Mouse (Mus musculus): ENCODE measurements at regions not wholly inside any gene's neighbourhood (a gene's known extent, or its start where the extent isn't known, plus 50 kb on each side); places are given as distances from the start of the nearest gene placed in this dataset.

DNA sequence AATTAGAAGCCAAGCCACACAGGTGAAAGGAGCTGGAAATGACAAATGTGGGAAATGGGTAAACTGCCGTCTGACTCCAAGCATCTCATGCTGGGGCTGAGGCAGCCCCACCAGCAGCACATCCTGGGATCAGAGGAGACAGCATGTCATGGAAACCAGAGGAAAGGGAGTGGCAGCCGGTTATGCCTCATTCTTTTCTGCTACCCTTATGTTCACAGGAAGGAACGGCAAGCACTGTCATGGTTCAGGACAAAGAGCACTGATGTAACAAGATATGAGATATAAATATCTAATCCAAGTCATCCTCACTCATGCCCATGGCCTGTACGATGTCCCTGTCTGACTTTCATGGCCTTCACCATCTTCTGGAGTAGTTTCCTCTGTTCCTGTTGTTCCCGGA, 125.2 kb upstream of the Tnfaip3 start:
- no peak for DNase-seq (ENCODE audit: low read depth)

DNA sequence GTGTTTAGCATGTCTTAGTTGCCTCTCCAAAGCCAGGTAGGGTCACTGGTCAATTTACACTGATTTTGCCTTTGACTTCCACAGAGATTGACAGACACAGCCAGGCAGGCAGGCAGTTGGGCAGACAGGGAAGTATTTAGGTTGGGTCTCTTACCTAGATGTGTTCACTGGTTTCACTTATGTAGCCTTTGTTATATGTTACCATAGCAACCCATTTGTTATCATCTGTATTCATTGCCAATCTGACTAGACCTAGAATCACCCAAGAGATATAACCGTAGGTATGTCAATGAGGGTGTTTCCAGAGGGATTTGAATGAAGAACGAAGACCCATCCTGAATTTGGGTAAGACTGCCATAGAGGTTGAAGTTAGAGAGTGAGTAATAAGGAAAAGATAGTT, 123.8 kb upstream of the Tnfaip3 start:
- no peak for DNase-seq (ENCODE audit: low read depth)

DNA sequence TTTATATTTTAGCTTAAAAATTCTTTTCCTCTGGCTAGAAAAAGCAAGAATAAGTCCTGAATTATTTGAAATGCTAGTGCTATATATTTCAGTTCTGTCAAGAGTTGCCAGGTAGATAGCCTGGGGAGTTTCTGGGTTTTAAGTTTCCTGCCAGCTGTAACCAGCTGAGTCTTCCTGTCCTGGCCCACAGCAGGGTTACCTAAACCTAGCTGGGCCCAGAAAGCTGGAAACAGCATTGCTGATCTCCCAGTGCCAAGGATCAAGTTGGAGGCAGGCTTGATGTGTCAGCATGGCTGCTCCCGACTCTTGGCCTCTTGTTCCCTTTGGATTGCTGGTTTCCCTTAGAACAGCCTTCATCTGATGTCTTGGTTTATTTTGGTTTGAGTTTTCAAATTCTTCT, 122.8 kb upstream of the Tnfaip3 start:
- no peak for DNase-seq (ENCODE audit: low read depth)

DNA sequence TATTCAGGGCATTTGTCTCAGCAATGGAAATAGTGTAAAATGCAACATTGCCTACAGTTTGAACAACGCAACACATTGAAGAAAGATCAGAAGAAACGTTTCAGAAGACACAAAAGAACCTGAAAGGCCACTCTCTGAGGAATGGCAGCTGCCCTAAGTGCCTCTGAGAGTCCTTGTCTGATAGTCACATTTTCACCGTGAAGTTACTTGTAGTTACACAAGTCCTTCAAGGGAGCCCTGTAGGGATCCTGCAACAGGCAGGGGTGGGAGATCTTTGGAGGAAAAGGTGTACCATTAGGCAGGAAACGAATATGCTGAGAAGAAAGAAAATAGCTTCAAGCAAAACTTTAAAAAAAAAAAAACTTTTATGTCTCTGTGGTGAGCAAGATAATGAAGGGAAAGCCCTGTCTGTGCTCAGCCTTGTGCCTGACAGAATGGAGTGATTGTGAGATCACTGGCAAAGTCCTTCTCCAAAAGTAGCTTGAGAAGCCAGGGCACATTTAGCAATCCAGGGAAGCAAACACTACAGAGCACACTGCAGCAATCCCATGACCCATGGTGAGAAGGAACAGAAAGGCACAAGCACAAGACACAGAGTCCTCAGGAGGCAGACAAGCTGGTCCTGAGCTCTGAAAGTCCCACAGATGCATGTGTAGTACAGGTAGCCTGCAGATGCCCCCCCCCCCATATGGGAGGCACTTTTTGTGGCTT, 112.3 kb upstream of the Tnfaip3 start:
- no peak for DNase-seq (ENCODE audit: low read depth)

DNA sequence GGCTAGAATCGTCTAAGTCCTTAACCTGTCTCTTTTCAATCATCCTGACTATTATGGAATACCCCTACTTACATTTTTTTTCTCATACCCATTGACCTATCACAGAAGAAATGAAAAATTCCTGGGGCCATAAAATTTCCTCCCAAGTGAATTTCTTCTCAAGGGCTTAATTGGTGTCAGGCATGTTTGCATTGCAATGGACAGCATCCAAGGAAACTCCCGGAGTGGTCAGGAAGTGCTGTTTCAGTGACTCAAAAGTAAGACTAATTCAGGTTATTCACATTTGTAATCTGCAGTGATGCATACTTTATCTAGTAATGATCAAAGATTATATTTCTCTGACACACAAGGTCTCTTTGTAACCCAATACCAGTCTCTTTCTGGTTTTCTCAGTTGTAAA, 111.5 kb upstream of the Tnfaip3 start:
- no peak for DNase-seq (ENCODE audit: low read depth)

DNA sequence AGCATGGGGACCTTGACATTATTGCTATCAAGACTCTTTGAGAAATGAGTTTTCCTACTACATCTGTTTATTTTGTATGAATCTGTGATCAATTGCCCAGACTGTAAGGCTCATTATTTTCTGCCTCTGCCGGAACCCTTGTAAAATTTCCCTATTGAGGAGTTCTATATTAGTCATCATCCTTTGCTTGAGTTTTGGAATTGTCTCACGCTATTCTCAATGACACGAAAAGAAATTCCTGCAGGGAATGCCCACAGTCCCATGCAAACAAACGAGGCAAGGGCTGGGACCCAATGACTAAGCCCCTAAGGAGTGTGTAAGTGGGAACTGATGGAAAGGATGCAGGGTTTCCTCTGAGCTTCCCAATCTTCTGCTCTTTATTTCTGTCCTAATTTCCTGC, 111.0 kb upstream of the Tnfaip3 start:
- no peak for DNase-seq (ENCODE audit: low read depth)

DNA sequence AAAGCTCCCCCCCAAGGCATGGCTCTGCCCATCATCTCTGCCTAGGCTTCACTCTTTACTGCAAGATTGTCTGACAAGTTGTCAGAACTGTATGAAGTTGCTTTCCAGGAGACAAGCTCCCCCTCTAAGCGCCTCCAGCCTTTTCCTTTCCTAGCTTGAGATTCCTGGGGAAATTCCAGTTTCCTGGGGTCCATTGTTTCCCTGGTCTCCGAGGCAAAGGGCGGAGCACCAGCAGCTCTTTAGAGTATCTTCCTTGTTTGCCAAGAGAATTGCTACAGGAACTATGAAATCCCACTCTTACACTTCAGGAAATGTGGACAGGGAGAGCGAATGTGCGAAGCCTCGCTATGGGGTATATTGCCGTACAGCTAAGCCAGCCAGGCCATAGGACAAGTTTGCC, 108.2 kb upstream of the Tnfaip3 start:
- DNase-seq (ENCODE audit: low read depth) = no peak

DNA sequence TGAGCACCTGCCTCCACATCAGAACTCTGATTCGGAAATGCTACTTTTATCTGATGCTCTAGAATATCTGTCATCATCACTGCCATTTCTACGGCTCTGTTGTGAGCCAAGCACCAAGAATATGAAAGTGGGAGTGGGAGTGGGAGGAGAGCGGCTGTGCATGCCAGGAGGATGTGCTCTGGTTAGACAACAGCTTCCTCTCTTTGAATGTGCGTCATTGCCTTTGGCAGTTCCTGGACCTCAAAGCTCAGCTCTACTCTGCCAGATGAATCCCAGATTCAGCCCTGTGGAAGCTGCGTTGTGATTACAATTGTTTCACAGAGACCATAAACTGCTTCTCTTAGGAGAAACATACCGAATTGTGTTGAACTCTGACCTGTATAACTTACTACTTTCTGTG, 106.8 kb upstream of the Tnfaip3 start:
- DNase-seq (ENCODE audit: low read depth) = peak; percentile 45

DNA sequence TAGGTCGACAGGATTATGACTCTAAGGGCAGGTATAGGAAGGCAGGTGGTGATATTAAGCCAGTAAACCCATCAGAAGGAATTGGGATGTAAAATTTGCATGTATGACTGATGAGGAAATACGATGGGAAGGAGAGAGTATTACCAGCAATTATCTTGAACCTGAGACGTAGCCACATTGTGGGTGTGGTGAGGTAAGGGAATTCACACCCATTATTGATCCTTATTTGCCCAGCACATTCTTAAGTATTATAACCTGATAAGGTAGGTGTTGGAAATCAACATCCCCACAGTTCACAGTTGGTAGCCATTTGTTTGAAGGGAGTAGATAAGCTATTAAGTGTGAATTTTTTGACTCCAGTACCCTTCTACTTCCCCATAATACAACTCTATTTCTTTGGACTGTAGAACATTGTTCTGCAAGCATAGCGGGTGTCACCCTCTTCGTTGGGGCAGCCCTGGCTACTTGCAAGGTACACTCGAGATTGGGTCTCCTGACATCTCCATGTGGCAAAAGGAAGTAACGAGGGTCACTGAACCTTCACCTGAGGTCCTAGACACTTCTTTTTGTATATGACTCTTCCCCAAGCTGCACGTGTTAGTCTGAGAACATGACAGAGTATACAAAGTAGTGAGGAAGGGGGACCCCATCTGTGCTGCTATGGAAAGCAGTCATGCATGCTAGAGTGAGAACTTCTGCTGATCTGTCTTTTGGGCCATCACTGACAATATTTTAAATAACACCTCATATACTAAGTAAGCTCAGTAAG, 104.0 kb upstream of the Tnfaip3 start:
- no peak for DNase-seq (ENCODE audit: low read depth)

DNA sequence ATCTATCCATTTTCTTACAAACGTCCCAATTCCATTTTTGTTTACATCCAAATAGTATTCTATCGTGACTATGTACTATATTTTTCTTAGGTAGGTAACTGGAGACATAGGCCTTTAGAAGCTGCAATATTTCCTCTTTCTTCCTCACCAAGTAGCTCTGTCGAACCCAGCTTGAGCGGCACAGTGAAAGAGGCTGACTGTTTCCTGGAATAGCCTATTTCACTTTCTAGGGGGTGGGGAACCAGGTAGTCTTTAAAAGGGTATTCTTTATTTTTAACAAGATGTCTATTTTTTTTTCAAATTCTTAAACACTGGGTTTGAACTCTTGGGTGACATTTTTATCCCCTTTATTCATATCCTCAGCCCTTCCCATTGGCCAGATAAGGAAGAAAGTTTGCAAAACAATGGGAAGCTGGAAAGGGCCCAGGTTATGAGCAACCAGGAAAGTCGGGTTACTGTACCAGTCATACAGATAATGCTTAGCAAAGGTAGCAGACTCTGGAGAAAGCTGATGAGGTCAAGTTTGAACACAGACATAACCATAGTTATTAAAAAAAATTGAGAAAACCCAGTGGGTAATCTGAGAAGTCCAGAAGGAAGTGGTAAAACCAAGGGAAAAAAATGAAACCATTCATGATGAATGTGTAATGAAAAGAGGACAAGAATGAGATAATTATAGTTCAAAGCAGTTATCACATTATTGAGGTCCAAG, 103.3 kb upstream of the Tnfaip3 start:
- no peak for DNase-seq (ENCODE audit: low read depth)

DNA sequence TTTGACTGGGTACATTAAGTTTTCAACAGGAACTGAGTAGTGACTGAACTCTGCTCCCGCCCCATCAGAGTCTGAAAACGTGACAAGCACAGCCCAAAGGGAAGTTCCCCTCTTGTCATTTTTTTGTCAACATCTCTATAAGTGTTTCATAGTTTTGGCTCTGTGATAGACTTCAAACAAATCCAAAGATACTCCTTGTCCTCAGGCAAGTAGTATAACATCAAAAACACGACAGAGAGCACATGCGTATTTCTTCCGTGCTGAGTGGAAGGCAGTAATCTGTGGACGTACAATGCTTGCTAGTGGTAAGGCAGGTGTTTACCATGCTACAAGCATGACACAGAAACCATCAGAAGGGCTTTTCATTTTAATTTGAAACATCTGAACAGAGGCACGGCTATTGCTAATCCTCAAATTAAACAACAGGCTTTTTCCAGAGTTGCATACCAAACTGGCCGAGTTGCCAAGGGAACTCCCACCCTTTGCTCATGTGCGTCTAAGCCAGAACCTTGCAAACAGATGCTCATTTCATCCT, 101.7 kb upstream of the Tnfaip3 start:
- DNase-seq (ENCODE audit: low read depth) = no peak

DNA sequence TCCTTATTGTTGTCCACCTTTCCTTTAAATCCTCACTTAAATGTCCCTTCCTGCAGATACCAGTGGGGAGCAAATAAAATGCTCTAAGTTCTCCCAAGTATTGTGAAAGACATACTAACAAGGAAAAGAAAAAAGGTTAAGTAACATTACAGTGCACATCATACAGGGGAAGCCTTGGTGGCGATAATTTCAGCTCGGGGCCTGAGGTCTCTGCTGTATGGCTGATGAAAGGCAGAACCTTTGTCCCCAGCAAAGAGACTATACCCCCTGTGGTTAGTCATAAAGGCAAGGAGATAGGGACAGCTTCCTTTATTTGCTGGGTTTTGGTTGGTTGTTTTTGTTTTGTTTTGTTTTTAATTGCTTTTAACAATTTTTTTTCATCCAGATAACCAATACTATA, 97.0 kb upstream of the Tnfaip3 start:
- no peak for DNase-seq (ENCODE audit: low read depth)

DNA sequence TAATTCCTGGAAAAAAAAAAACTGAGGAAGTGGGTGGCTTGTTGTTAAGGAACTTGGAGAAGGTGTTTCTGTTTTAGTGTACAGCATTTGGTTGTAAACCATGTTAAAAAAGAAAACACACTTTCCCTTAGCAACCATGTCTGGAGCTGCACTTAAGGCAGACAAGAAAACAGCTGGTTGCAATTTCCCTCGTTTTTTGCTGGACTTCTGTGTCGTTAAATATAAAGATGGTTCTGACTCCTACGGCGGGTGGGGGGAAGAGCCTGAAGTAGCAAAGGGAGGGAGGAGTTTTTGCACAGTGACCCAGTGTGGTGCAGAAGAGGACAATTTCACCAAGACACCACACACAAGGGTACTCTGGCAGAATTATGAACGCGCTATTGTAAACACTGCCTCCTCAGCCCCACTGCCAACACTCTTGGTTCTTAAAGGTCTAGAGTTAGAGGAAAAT, 89.8 kb upstream of the Tnfaip3 start:
- DNase-seq (ENCODE audit: low read depth) = no peak

DNA sequence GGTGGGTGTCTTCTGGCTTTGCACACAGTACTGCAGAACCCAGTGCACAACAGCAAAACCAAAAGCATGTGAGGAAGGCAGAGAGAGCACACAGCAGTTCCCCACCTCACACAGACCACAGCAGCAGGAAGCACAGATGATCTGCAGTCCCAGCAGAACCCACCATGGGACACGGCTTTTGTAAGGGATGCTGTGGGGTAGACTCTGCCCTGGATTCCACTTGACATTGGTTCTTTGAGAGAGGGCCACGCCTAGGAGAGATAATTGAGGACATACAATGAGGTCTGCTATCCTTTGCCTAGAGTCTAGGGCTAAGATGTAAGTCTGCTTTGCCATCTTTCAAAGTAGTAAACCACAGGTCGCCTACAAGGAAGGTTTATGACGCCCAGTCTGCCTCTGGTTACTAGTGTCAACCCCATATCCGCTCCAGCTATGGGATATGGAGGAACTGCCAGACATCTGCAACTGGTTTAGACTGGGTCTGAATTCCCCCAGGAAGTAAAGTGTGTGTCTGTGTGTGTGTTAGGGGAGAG, 89.3 kb upstream of the Tnfaip3 start:
- no peak for DNase-seq (ENCODE audit: low read depth)

DNA sequence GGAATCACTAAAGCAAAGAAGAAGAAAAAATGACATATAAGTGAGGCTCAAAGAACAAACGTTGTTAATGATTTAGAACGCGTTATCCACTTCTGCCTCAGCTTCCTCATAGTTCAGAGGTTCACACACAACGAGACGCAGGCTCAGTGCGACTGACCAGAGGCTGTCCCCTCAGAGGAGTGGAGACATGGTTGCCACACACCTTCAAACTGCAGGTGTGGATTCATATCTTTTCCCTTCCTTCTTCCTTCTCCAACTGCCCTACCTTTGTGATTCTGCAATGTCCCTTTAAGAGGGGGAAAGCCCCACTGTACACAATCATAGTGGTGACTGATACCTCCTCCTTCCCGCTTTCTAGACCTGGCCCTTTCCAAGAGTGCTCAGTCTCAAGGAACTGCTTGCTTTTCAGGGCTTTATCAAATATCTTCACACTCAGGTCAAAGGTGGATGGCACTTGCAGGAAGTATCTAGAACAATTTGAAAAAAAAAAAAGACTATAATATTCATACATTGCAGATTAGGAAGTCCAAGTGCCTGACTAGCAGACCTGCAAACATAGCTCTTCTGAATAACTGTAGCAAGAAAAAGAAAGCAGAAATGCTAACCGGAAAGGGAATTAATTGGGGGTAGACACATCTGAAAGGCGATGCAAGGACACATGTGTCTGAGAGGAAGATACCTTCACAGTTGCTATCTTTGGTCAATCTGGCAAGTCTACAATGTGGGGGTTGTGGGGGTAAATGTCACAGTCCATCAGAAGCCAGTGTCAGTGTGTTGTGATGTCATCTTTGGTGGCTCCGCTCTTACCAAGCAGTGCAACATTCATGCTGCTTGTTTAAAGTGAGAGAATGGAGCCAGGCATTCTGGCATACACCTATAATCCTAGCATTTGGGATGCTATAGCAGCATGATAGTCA, 84.2 kb upstream of the Tnfaip3 start:
- no peak for DNase-seq (ENCODE audit: low read depth)

DNA sequence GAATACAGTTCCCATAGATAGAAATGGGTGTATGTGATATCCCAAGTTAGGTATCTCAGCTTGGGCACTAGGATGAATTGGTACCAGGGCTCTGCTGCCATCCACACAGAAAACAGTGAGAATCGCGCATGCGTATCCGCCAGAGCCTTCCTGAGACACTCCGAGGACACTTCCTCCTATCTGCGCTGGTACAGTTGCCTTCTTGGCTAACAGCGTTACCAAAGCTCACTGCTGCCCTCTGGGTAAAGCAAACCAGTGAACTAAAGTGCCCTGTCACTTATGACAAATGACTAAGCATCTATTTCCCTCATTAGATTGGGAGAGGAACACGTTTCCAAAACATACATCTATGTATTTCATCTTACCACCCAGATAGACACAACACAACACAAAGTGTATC, 78.8 kb upstream of the Tnfaip3 start:
- DNase-seq (ENCODE audit: low read depth) = no peak

DNA sequence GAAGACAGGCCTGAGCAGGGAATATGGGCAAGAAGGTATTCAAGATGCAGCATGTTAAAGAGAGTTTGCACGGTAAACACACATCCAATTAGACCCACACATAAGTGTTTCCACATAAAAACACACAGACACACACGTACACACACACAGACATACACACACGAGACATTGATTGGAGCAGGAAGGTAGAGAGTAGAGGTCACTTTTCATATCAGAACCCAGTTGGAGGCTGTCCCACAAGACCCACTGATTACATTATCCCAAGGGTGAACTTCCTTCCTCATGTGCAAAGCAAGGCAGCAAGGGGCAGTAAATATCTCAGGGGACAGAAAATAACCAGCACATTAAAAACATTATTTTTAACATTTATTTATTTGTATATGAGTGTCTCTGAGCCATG, 78.2 kb upstream of the Tnfaip3 start:
- DNase-seq (ENCODE audit: low read depth) = no peak

DNA sequence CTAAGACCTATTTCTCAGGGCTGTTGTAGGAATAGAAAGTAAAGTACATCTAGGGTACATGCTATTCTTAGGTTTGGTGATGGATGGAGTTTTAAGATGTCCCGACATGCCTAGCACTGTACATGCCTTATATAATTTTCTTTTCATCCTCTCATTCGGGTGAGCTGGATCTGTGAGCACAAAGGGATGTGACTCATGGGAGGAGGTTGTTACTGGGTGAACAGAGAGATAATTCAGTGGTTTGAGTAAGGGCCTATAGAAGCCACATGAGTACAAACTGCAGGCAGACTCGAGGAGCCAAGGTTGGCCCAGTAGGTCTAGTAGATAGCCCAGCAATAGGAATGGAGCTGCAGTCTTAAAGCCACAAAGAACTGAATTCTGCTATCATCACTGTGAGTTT, 76.5 kb upstream of the Tnfaip3 start:
- no peak for DNase-seq (ENCODE audit: low read depth)

DNA sequence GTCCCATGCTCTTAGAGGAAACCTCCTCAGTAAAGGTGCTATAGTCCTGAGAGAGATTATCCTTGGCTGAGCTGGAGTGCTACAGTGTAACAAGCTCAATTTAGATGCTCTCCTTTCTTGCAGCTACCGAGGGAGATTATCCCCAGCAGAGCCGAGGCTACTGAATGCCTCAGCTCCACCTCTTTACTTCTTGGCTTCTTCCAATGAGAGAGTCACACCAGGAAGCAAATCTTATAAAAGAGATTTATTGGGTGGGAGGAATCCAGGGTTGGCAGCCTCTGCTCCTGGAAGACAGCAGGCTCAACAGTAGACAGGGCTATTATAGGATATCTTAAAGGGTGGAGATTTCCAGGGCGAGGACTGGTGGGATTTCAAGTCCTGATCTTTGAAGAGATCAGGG, 75.7 kb upstream of the Tnfaip3 start:
- no peak for DNase-seq (ENCODE audit: low read depth)

DNA sequence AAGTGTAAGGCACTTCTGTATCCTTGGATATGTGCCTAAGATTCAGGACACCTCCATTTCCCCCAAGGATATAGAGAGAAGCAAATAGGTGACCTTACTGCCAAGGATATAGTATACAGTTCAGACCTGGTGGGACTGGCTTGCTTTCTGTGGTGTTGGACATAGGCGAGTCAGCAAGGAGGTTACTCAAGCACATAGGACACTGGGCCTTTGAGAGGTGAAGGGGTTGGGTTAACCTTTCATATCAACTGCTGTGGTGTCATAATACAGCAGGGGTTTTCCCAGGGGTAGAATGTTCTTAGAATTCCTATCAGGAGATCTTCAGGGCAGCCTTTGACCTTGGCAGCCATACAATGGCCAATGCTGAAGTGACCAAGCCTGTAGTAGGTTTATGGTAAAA, 71.5 kb upstream of the Tnfaip3 start:
- DNase-seq (ENCODE audit: low read depth) = no peak

DNA sequence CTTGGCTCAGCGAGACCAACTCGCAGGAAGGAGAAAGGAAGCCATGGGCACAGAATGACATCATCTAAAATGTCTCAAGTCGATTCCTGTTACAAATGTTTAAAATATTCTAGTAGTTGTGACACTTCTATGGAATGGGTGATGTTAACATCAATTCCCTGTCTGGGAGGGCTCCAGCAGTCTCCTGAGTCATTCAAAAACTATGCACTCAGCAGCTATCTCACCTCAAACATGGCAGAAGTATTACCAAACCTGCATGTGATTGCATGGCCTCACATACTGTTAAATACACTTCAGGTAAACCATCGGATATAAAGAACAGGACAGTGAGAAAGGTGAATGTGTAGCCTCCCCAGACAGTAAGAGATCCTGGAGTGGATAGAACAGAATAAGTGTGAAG, 66.7 kb upstream of the Tnfaip3 start:
- DNase-seq (ENCODE audit: low read depth) = no peak

All from gonadal fat pad, adult 2 months (tissue).